Mouse (Mus musculus): ENCODE measurements around the gene Sbds. TPM values are rescaled to one million over a fixed set of nuclear protein-coding genes. Genes with fewer than 3 reads are reported as not detected.
A peak's percentile ranks its signal among the peaks of the same experiment; 100 is the strongest.

Gene Sbds
- 44.1 and 56.8 TPM in 2 replicates for polyA plus RNA-seq (2014; fragmentation: Nextera tagmentation; extraction: Ambion mirVana)

DNA sequence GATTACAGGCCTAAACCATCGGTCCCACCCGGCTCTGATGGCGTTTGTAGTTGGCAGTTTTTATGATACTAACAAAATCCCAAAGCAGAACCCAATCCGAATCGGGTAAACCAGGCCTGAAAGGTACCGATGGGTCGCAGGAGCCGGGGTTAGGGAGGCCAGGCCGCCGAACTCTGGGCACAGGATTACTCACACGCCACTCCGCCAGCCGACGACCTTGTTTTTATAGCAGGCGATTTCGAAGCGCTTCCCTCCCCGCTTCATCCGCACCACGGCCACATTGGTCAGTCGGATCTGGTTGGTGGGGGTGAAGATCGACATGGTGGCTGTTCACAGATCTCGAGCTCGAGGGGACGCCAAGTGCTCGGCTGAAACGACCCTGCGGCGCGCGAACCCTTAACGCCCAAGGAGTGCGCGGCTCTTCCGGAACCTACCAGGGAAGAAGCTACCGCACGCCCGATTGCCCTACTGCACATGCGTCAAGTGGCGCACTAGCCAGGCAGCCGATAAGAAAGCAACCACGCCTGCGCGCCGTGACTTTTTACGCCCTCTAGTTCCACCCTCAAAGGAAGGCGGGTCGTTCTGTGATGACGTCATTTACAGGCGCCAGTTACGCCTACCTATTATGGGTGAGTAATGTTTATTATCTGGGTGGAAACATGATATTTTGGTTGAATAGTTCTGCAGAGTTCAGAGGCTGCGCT is at the start of gene Sbds, which contains the start of gene Tyw1:
Gene Sbds (minus strand): TSS at position 514 of the 704 bp plus-strand sequence.
Gene Tyw1 (plus strand): TSS at position 603 of the 704 bp plus-strand sequence.
- peak within 1 kb of the TSS; percentile 79 for H3K27ac ChIP-seq (replicated peaks; ENCODE audit: low read depth, low read length)
- peak; percentile 89 for ATAC-seq (ENCODE audit: low FRiP score, low TSS enrichment)
- peak within 1 kb of the TSS; percentile 72 for H3K4me3 ChIP-seq (replicated peaks; ENCODE audit: low read depth, low read length)
- peaks cover 33% of the 10 kb centered on the region for H3K36me3 ChIP-seq (ENCODE audit: control insufficient read depth, insufficient read depth, low read length)
- no peaks in the 10 kb centered on the region for H3K9me3 ChIP-seq (ENCODE audit: control insufficient read depth, low read length)
- no peaks in the 10 kb centered on the region for H3K27me3 ChIP-seq (ENCODE audit: control insufficient read depth, insufficient read depth, low read length)
- DNase-seq = peak; percentile 100
- H3K4me2 ChIP-seq (ENCODE audit: low read length) = peak within 1 kb of the TSS; percentile 85
- under 1% methylated on average over 52 of the region's 52 CpGs for WGBS
- peaks cover 13% of the 10 kb centered on the region; the same call in 1 of the 2 replicates for H3K4me1 ChIP-seq (ENCODE audit: control insufficient read depth, insufficient read depth, low read length)
- H3K9ac ChIP-seq (replicated peaks; ENCODE audit: low read length) = peak within 1 kb of the TSS; percentile 74

DNA sequence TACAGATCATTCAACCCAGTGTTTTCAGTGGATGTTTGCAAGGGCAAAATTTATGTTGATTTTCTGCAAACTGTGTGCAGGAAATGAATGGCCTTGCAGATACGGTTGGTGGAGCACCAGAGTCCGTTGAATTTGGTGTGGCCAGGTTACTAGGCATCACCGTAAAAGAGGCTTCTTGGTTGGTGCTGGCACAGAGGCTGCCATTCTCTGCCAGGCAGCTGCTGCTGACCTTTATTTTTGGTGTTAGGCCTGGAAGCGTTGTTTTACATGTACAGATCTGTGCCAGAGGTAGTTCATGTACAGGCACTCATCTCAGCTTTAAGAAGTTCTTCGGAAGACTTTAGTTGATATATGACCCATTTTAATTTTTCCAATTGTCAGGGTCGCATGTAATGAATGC is 48.3 kb upstream of the Sbds start:
- Histone ChIP-seq H3K4me2 (ENCODE audit: low read length) (no peak overlapping the region), H3K27ac (replicated peaks; ENCODE audit: low read depth, low read length) (no peak overlapping the region), H3K27me3 (ENCODE audit: control insufficient read depth, insufficient read depth, low read length) (no peaks in the 10 kb centered on the region), H3K4me3 (replicated peaks; ENCODE audit: low read depth, low read length) (no peak overlapping the region), H3K4me1 (ENCODE audit: control insufficient read depth, insufficient read depth, low read length) (no peaks in the 10 kb centered on the region), H3K36me3 (ENCODE audit: control insufficient read depth, insufficient read depth, low read length) (peaks cover 43% of the 10 kb centered on the region), H3K9ac (replicated peaks; ENCODE audit: low read length) (no peak overlapping the region), H3K9me3 (ENCODE audit: control insufficient read depth, low read length) (no peaks in the 10 kb centered on the region)
- DNase-seq (no peak), ATAC-seq (ENCODE audit: low FRiP score, low TSS enrichment) (no peak)
- 92% methylated on average over 6 of the region's 6 CpGs for WGBS

DNA sequence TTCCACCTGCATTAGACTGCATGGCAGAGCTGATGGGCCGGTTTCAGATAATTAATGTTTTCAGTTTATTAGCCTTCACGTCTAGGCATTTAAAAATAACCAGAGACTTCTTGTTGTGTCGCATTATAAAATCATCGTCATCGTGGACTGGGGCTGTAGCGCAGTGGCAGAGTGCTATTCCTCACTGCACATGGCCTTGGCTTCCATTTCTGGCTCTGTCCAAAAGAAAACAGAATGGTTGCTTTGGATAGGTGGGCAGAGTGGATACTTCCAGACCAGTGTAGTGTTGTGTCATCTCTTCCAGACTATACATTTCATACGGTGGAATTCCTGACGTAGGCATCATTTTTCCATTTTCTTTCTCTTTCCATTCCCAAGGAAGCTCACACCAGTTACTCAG is 44.2 kb upstream of the Sbds start:
- no peaks in the 10 kb centered on the region for H3K27me3 ChIP-seq (ENCODE audit: control insufficient read depth, insufficient read depth, low read length)
- 98% methylated on average over 8 of the region's 8 CpGs for WGBS
- ATAC-seq (ENCODE audit: low FRiP score, low TSS enrichment) = no peak
- H3K9ac ChIP-seq (replicated peaks; ENCODE audit: low read length) = no peak overlapping the region
- no peak overlapping the region for H3K4me2 ChIP-seq (ENCODE audit: low read length)
- H3K4me3 ChIP-seq (replicated peaks; ENCODE audit: low read depth, low read length) = no peak overlapping the region
- peaks cover 59% of the 10 kb centered on the region for H3K36me3 ChIP-seq (ENCODE audit: control insufficient read depth, insufficient read depth, low read length)
- DNase-seq = no peak
- no peaks in the 10 kb centered on the region for H3K4me1 ChIP-seq (ENCODE audit: control insufficient read depth, insufficient read depth, low read length)
- H3K27ac ChIP-seq (replicated peaks; ENCODE audit: low read depth, low read length) = no peak overlapping the region
- H3K9me3 ChIP-seq (ENCODE audit: control insufficient read depth, low read length) = no peaks in the 10 kb centered on the region

DNA sequence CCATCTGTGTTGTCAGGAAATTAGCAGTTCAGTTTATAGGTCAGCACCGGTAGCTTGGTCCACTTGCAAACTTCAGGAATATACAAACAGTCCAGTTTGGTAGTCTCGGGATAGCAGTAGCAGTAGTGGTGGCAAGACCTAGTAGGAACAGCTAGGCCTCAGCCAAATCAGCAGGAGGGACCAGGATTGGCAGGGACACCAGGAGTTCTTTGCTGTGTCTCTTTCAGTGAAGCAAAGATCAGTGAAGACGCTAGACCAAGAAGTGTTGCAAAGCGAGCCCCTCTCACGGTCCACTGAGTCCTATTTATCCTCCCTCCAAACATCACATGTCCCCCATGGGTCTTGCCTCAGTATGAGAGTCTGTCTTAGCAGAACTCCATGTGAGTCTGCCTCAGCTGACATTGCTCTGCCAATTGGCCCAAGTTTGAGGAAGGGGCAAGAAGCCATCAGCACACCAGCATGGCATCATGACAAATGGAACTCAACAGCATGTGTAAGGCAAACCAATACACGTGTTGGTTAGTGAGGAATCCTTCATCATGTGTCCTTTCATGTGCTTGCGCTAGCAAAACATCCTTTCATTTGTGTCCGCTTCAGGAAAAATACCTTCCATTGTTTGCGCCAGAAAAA is 43.6 kb upstream of the Sbds start:
- H3K4me3 ChIP-seq (replicated peaks; ENCODE audit: low read depth, low read length) = no peak overlapping the region
- 92% methylated on average over 9 of the region's 9 CpGs for WGBS
- DNase-seq = no peak
- no peaks in the 10 kb centered on the region for H3K9me3 ChIP-seq (ENCODE audit: control insufficient read depth, low read length)
- no peak overlapping the region for H3K9ac ChIP-seq (replicated peaks; ENCODE audit: low read length)
- H3K4me1 ChIP-seq (ENCODE audit: control insufficient read depth, insufficient read depth, low read length) = no peaks in the 10 kb centered on the region
- H3K36me3 ChIP-seq (ENCODE audit: control insufficient read depth, insufficient read depth, low read length) = peaks cover 55% of the 10 kb centered on the region
- H3K27ac ChIP-seq (replicated peaks; ENCODE audit: low read depth, low read length) = no peak overlapping the region
- H3K27me3 ChIP-seq (ENCODE audit: control insufficient read depth, insufficient read depth, low read length) = no peaks in the 10 kb centered on the region
- no peak overlapping the region for H3K4me2 ChIP-seq (ENCODE audit: low read length)
- ATAC-seq (ENCODE audit: low FRiP score, low TSS enrichment) = no peak

DNA sequence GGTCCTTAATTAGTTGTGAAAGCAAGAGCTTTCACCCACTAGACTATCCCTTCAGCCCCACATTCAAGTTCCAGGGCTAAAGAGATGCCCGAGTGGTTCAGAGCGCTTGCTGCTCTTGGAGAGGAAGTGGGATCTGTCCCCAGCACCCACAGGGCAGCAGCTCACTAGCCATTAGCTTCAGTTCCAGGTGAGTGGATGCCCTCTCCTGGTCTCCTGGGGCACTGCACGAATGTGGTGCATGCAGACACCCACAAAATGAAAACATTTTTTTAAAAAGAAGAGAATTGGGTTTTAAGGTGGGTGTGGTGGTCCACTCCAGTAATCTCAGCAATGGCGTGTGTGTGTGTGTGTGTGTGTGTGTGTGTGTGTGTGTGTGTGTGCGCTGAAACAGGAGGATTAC is 40.7 kb upstream of the Sbds start:
- H3K27me3 ChIP-seq (ENCODE audit: control insufficient read depth, insufficient read depth, low read length) = no peaks in the 10 kb centered on the region
- no peaks in the 10 kb centered on the region for H3K9me3 ChIP-seq (ENCODE audit: control insufficient read depth, low read length)
- H3K4me2 ChIP-seq (ENCODE audit: low read length) = no peak overlapping the region
- H3K27ac ChIP-seq (replicated peaks; ENCODE audit: low read depth, low read length) = no peak overlapping the region
- no peaks in the 10 kb centered on the region for H3K4me1 ChIP-seq (ENCODE audit: control insufficient read depth, insufficient read depth, low read length)
- DNase-seq (no peak), ATAC-seq (ENCODE audit: low FRiP score, low TSS enrichment) (no peak)
- no peak overlapping the region for H3K9ac ChIP-seq (replicated peaks; ENCODE audit: low read length)
- 90% methylated on average over 5 of the region's 5 CpGs for WGBS
- no peak overlapping the region for H3K4me3 ChIP-seq (replicated peaks; ENCODE audit: low read depth, low read length)
- H3K36me3 ChIP-seq (ENCODE audit: control insufficient read depth, insufficient read depth, low read length) = peaks cover 47% of the 10 kb centered on the region

DNA sequence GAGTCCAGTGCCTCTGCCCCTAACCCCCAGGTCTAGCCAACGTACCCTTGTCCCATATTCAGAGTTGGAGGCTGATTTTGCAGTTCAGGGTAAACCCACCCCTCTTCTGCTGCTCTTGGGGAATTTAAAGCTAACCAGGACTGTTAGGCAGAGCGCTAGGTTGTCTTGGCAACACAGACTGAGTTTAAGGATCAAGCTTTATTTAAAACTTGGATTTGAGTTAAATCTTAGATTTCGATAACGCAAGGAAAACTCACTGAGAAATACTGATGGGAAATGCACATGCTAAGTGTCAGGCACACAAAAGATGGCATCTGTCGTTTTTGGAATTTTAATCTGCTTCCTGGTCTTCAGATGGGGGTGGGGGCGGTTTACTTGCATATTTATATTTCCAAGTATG is 39.3 kb upstream of the Sbds start:
- Histone ChIP-seq H3K9ac (replicated peaks; ENCODE audit: low read length) (no peak overlapping the region), H3K4me2 (ENCODE audit: low read length) (no peak overlapping the region), H3K4me1 (ENCODE audit: control insufficient read depth, insufficient read depth, low read length) (no peaks in the 10 kb centered on the region), H3K9me3 (ENCODE audit: control insufficient read depth, low read length) (no peaks in the 10 kb centered on the region), H3K27me3 (ENCODE audit: control insufficient read depth, insufficient read depth, low read length) (no peaks in the 10 kb centered on the region), H3K36me3 (ENCODE audit: control insufficient read depth, insufficient read depth, low read length) (peaks cover 42% of the 10 kb centered on the region), H3K4me3 (replicated peaks; ENCODE audit: low read depth, low read length) (no peak overlapping the region), H3K27ac (replicated peaks; ENCODE audit: low read depth, low read length) (no peak overlapping the region)
- WGBS = 82% methylated on average over 6 of the region's 6 CpGs
- DNase-seq (no peak), ATAC-seq (ENCODE audit: low FRiP score, low TSS enrichment) (no peak)

DNA sequence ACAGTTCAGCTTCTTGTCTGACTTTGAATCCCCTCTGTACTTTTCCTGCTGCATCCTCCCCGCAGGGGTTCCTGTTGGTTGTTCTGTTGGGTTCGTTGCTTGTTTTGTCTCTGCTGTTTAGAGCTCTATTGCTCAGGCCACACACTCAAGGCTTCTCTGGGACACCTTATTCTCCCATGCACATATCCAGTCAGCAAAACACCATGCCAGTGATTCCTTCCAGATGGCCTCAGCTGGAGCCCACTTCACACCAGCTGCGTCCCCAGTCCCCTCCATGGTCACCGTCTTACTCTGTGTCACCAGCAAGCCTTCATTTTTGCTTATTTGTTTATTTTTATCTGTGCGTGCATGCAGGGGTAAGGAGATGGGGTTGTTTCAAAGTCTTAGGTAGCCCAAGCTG is 38.6 kb upstream of the Sbds start:
- no peak for DNase-seq
- no peaks in the 10 kb centered on the region for H3K27me3 ChIP-seq (ENCODE audit: control insufficient read depth, insufficient read depth, low read length)
- H3K9ac ChIP-seq (replicated peaks; ENCODE audit: low read length) = no peak overlapping the region
- ATAC-seq (ENCODE audit: low FRiP score, low TSS enrichment) = no peak
- H3K4me2 ChIP-seq (ENCODE audit: low read length) = no peak overlapping the region
- H3K9me3 ChIP-seq (ENCODE audit: control insufficient read depth, low read length) = no peaks in the 10 kb centered on the region
- no peak overlapping the region for H3K27ac ChIP-seq (replicated peaks; ENCODE audit: low read depth, low read length)
- H3K36me3 ChIP-seq (ENCODE audit: control insufficient read depth, insufficient read depth, low read length) = peaks cover 44% of the 10 kb centered on the region
- no peaks in the 10 kb centered on the region for H3K4me1 ChIP-seq (ENCODE audit: control insufficient read depth, insufficient read depth, low read length)
- 82% methylated on average over 5 of the region's 5 CpGs for WGBS
- no peak overlapping the region for H3K4me3 ChIP-seq (replicated peaks; ENCODE audit: low read depth, low read length)

DNA sequence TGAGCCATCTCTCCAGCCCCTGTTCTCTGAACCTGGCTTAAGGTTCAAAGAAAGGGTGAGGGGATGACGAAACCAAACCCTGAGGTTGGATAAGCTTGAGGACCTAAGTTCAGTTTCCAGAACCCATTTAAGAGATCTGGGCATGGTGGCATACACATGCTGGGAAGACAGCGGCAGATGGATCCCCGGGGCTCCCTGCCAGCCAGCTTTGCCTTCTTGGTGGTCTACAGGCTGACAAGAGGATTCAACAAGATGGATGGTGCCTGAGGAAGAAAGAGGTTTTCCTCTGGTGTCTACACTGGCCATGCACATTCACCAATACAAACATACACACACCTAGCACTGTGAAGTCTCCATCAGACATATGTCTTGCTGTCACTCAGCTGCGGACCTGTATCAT is 37.6 kb upstream of the Sbds start:
- Histone ChIP-seq H3K27me3 (ENCODE audit: control insufficient read depth, insufficient read depth, low read length) (no peaks in the 10 kb centered on the region), H3K36me3 (ENCODE audit: control insufficient read depth, insufficient read depth, low read length) (peaks cover 45% of the 10 kb centered on the region), H3K9me3 (ENCODE audit: control insufficient read depth, low read length) (no peaks in the 10 kb centered on the region), H3K4me2 (ENCODE audit: low read length) (no peak overlapping the region), H3K4me3 (replicated peaks; ENCODE audit: low read depth, low read length) (no peak overlapping the region), H3K27ac (replicated peaks; ENCODE audit: low read depth, low read length) (no peak overlapping the region), H3K9ac (replicated peaks; ENCODE audit: low read length) (no peak overlapping the region), H3K4me1 (ENCODE audit: control insufficient read depth, insufficient read depth, low read length) (no peaks in the 10 kb centered on the region)
- ATAC-seq (ENCODE audit: low FRiP score, low TSS enrichment) (no peak), DNase-seq (no peak)
- WGBS = 94% methylated on average over 4 of the region's 4 CpGs

DNA sequence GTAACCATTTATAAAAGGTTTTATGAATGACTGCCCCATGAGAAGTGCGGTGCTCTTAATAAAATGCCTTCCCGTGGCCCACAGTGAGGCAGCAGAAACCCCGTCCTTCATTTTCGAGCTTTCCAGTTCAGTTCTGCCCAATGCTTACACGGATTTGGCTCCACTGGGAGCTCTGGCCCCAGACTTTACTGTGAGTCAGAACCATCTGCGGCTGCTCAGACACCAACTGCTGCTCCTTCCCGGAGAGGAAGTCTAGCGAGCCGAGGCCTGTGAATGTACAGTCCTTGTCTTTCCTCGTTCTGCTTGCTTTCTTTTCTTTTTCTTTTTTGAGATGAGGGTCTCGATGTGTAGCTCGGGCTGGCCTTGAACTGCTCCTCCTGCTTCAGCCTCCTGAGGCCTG is 35.4 kb upstream of the Sbds start:
- no peak overlapping the region for H3K4me2 ChIP-seq (ENCODE audit: low read length)
- peaks cover 34% of the 10 kb centered on the region for H3K36me3 ChIP-seq (ENCODE audit: control insufficient read depth, insufficient read depth, low read length)
- no peak overlapping the region for H3K4me3 ChIP-seq (replicated peaks; ENCODE audit: low read depth, low read length)
- no peaks in the 10 kb centered on the region for H3K9me3 ChIP-seq (ENCODE audit: control insufficient read depth, low read length)
- no peak overlapping the region for H3K9ac ChIP-seq (replicated peaks; ENCODE audit: low read length)
- ATAC-seq (ENCODE audit: low FRiP score, low TSS enrichment) (no peak), DNase-seq (no peak)
- H3K4me1 ChIP-seq (ENCODE audit: control insufficient read depth, insufficient read depth, low read length) = no peaks in the 10 kb centered on the region
- WGBS = 96% methylated on average over 12 of the region's 12 CpGs
- no peaks in the 10 kb centered on the region for H3K27me3 ChIP-seq (ENCODE audit: control insufficient read depth, insufficient read depth, low read length)
- no peak overlapping the region for H3K27ac ChIP-seq (replicated peaks; ENCODE audit: low read depth, low read length)
